Mouse (Mus musculus): ENCODE results near the gene Snx14.
"Not testable (repeated sequence)": the region's sequence is repeated elsewhere in the genome, so short reads cannot be mapped to it uniquely, and the experiment has no call there.

Snx14 gene

DNA sequence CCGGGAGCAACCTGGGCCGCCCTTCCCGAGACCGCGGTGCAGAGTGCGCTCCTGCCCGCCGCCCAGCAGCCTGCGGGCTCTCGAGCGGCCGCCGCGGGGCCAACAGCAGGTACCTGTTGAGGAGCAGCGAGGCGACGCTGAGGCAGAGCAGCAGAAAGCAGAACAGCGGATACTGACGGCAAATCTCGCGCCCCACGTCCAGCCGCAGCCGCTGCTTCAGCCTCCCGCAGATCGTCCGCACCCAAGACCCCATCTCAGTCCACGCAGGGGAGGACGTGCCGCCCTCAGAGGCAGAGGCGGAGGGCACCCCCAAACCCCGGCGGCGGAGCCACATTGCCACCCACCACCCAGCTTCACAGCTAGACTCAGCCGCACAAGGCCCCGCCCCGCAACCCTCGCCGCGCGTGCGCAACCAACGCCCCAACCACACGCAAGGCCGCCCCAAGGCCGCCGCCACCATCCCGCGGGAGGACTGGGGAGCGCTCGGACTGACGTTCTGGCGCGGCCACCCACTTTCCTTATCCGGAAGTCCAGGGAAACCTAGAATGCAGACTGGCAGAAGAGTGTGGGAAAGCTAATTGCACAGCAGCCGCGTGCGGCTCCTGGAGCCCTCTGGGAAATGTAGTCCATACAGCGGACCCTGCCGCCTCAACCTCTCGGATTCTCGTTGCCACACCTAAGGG is at the start of gene Snx14:
Snx14 (minus strand) TSS at position 404 of the 683 bp plus-strand sequence.
- peak; percentile 95 for DNase-seq (ENCODE audit: low read depth)

DNA sequence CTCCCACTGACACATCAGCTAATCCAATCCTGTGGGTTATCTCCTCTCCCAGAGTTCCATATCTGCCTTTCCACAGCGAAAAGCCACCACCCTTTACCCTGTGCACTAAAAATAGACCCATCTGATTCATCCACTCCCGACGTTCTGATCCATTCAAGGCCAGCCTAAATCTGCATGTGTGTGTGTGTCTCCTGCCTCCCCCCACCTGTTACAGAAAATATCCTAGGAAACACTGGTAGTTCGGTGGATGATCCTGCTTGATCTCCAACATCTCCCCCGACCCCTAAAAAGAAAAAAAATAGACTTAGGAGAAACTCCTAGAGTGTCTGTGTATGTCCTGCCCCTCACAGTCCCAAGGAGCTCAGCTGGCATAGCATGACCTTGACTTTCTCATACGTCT is 45.8 kb upstream of the Snx14 start:
- peak; percentile 22 for DNase-seq (ENCODE audit: low read depth)

DNA sequence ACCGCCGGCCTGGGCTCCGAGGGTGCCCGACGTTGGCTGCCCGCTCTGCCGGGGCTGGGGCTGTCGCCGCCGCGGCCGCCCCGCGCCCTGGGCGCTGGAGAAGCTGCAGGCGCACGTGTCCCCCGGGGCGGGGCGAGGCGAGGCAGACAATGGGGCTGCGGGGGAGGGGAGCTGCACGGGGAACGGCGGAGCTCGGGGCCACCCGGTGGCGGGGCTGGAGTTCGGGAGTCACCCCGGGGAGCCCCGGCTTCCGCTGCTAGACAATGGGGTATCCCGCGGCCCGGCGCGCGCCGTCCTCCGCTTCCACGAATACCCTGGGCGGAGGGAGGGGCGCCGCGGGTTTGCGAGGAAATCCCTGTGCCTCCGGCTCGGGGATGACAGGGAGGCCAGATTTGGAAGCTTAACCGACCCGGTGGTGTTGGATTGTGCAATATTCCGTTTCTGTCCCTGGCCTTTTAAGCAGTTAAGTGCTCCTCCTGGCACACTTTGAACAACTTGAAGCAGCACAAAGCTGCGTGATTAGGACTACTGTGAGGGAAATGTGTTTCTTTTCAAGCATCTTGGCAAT is 44.2 kb upstream of the Snx14 start:
- DNase-seq (ENCODE audit: low read depth): no peak

DNA sequence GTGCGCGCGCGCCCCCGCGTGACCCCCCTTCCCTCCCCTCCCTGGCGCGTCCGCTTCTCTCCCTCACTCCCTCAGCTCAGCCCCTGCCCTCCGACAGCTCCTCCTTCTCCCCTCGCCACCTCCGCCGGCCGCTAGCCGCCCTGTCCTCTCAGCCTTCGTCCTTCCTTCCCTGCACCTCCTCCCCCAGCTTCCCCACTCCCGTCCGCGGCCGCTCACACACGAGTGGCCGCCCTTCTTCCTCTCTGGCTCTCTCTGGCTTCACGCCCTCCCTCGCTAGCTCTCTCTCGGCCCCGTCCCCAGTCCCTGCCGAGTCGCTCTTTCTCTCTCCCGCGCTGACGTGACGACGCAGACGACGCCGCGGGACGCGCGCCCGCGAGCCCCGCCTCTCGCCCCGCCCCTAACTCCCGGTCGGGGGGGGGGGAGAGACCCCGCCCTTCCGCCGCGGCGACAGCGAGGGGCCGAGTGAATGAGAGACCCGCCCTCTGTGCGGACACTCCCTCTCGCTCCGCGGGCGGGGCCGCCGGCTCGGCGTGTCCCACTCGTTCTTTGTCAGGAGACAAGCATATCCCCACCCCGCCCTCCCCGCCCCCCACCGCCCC is 43.6 kb upstream of the Snx14 start, which contains the start of gene Syncrip:
Syncrip (minus strand) TSS at position 345 of the 599 bp plus-strand sequence.
- peak; percentile 96 for DNase-seq (ENCODE audit: low read depth)

DNA sequence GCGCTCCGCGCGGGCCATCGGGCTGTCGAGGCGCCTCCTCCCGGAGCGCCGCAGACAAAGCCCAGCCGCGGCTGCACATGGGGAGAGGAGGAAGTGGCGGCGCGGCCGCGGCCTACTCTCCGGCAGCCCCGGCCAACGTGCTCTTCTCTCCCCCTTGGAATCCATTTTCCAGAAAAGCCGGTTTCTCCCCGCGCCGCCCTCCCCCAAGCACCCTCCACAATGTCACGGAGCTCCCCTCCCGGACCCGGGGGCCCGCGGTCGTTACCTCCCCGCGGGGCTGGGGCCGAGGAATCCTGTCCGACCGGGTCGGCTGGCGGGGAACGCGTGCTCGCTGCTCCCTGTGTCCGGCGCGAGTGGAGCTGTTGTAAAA is 43.0 kb upstream of the Snx14 start:
- DNase-seq (ENCODE audit: low read depth): no peak

DNA sequence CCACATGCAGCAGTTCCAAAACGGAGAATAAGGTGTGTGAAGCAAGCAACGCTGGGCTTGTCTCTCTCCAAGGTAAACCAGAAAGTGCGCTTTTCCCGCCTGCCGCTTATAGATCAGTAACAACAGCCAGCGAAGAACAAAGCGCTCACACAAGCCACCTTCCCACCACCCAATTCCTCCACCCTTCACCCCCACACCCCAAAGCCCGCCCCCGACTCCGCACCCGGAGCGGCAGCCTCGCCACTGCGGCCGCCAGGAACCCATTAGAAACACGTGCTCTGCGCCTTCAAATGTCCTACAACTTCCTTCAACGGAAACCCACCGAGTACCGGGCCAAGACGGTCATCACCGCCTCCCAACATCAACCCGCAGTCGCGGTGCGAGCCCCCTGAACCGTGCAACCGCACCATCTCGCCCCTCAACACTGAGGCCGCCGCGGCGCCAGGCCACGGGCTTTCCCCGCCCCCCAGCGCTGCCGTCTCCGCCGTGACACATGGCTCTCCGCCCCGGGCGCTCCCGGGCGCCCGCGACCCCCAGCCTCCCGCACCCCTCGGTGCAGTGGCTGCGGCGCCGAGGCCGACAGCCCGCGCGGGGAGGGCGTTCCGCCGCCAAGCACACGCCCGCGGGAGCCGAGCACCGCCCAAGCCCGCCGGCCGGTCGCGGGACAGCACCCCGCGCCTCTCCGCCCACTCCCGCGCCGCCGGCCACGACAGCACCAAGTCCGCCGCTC is 42.5 kb upstream of the Snx14 start:
- peak; percentile 40 for DNase-seq (ENCODE audit: low read depth)

DNA sequence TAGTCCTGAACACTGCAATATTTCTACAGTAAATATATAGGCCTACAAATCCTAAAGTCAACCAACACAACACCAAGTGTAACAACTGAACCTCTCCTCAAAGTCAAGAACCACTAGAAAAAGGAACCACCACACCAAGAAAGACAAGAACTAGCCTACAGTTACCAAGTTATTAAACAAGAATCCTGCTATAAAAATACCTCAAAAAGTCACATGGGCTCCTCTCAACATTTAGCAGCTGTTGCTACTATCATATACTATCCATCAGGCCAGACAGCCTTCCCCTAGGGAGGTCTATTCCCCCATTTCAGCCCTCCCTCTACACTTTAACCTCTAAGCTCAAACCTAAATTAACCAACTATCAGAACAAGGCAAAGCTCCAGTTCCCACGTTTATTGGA is 41.4 kb upstream of the Snx14 start:
- peak; percentile 31 for DNase-seq (ENCODE audit: low read depth)

DNA sequence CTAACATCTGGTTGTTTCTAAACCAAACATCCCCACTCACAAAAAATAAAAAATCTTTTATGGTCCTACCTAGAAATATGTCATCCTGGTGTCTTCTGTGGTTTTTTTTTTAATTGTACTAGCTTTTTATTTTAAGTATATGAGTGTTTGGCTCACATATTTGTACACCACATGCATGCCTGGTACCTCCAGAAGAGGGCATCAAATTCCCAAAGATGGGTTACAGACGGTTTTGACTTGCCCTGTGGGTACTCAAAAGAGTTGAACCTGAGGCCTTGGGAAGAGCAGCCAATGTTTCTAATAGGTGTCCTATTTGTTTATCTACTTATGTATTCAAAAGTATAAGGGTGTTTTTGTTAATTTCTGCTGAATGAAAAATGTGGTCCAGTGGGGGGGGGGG is 37.4 kb upstream of the Snx14 start:
- DNase-seq (ENCODE audit: low read depth): peak; percentile 50

DNA sequence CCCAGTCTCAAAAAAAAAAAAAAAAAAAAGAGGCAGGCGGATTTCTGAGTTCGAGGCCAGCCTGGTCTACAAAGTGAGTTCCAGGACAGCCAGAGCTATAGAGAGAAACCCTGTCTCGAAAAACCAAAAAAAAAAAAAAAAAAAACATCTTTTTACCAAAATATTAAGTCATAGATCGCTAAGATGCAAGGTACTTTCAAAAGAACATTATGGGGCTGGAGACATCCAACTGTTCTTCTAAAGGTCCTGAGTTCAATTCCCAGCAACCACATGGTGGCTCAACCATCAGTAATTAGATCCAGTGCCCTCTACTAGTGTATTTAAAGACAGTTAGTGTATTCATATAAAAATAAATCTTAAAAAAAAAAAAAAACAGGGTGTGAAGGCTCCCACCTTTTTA is 22.3 kb upstream of the Snx14 start:
- not testable (repeated sequence) for DNase-seq (ENCODE audit: low read depth)

DNA sequence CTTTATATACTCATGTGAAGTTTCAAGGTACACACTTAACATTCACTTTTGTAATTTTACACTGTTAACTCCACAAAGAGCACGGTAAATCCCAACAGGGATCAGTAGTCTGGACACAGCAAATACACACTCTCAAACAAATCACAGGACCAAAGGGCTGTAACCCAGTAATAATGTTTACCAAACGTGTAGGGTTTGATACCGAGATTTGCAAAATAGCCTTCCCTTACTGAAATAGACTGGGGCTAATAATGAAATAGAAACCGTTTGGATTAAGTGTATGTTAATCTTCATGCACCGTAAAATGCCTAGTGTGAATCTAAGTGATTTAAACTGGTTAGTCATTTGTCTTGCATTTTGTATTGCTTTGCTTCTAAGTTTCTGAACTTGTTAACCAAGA is 1.2 kb upstream of the Snx14 start:
- peak; percentile 6 for DNase-seq (ENCODE audit: low read depth)

DNA sequence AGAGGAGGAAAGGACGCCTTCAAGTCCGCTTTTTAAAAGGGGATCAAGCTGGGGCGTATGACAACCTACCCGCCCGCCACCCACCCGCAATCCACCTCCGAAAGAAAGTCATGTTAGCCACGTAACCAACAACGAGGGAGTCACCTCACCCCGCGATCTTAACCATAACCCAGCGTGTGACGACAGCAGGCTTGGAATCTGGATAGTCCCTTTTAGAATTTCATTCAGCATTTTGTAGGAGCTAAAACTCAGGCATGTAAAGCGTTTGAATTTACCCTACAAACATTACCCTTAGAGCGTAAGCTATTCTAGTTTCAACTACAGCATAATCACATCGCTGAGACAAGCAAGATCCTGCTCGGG is 461 bp upstream of the Snx14 start:
- DNase-seq (ENCODE audit: low read depth): no peak

DNA sequence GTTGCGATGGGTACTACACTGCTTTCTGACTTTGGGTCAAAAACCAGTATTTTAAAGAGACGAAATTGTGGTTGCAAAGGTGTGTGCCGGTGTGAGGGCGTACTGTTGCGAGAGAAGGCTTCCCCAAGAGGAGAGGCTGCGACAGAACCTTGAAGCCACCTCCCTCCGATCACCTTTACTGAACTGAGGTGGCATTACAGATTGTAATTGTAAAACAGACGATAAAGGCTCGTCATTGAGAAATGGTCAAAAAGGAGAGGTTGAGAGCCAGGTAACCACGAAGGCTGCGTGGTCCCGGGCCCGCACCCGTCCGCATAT is 562 bp downstream of the Snx14 start:
- DNase-seq (ENCODE audit: low read depth): peak; percentile 3

DNA sequence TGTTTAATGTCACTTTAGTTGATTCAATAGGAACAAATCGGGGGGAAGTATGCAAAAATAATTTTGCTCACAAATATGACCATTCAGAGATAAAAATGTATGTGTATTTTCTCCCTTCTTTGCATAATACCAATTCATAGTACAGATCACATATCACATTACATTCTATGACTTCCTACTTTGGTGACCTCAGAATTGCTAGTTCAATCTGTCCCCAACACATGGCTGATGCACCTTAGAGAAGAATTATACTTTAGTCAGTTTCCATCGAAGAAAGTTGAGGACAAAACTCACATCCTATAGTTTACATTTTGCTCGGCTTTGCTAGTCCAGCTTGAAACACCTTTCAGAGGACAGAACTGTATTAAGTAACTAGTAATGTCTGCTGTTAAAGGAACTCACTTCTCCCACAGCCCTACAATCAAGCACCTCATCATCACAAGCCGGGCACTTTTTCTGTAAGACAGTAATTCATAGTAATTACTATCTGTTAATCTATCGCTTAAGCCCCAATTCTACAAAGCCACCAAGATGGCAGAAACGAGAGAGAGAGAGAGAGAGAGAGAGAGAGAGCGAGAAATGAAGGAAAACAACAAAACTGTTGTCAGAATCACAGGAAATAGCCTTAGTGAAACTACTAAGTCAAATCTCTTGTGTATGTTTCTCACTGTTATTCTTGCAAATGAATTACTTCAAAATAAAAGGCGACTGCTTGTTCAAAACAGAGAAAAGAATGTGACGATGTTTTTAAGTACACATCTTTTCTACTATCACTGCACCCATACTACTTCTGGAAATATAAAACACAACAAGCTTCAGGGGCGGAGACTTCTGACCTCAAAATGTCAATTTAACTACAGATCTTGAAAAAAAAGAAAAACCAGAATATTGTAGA is 1.2 kb downstream of the Snx14 start:
- DNase-seq (ENCODE audit: low read depth): no peak

DNA sequence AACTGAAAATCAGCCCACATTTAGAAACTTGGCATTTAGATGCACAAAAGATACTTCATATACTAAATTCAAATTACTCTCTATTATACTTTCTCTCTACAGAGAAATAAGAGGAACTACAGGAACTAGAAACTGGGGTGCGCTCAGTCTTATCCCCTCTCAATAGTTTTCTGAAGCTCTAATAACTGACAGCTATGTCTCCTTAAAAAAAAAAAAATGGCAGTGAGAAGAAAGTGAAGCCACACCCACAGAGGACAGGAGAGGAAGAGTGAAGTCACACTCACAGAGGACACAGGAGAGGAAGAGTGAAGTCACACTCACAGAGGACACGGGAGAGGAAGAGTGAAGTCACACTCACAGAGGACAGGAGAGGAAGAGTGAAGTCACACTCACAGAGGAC is 14.4 kb downstream of the Snx14 start:
- DNase-seq (ENCODE audit: low read depth): no peak

DNA sequence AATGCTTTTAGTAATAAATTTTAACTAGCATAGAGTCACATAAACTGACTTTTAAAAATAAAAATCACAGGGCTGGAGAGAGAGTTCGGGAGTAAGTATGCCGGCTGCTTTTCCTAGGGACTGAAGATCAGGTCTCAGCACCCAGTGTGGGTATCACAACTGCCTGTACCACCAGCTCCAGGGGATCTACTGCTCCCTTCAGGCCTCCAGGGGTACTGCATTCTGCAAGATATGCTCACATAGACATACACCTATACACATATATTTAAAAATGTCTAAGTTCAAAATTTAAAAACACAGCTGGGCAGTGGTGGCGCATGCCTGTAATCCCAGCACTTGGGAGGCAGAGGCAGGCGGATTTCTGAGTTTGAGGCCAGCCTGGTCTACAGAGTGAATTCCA is 16.3 kb downstream of the Snx14 start:
- no peak for DNase-seq (ENCODE audit: low read depth)

DNA sequence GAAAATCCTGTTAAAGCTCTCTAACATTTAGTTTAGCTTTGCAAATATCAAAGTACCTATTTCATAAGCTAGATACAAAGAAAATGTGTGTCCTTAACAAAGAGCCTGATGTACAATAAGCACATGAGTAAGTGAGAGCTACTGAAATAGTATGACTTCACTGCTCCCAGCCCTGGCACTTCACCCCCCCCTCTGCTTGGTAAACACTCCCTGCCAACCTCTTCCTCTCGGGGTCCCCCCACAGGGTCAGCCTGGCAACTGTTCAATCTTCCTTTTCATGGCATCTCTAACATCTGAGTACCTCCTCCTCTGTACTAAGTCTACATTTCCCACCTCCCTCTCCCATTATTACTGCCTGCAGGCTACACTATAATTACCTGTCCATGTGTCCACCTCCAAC is 22.0 kb downstream of the Snx14 start:
- DNase-seq (ENCODE audit: low read depth): no peak

DNA sequence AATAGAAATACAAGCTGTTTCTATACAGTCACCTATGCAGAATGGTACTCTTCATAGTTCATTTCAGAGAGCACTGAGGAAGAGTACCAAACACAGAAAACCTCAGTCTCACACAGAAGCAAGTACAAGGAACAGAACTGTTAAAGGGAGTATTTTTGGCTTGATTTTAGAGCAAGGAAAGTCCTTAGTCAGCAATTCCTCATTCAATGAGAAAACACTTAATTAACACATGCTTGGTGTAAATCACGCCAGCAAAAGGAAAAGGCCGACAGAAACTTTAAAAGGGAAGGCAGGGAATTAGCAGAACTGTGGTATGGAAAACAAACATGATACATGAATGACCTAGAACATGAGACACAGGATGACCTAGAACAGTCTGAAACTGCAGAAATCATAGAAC is 28.8 kb downstream of the Snx14 start:
- DNase-seq (ENCODE audit: low read depth): no peak

DNA sequence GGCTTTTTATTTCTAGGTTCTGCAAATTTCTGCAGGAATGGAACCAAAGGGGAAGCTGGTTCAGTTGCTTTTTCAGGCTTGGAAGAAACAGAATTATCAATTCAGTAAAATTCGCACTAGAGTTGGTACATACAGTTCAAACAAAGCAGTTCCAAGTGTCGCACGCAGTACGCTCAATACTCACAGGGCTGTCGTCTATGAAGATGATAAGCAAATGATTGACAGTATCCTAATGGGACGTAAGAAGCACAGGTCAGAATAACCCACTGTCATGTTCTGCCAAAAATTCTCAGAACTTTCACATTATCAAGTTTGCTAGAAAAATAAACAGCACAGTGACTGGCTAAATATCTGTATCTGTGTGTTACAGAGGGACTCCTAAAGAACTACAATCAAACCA is 34.2 kb downstream of the Snx14 start:
- no peak for DNase-seq (ENCODE audit: low read depth)

DNA sequence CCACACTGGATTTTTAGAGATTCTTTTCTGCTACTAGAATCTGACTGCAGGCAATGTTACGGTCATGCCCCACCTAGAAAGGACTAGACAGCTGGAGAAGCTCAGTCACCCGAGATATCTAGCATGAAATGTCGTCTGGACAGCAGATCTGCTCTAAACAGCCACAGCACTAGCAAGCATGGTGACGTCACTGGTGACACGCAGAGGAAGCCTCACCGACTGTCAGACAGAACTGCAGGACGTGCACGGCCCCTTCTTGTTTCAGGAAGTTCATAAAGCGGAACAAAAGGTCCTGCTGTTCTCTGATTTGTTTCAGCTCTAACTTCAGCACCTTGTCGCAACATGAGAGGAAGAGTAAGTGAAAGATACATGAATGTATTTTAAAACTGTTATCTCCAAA is 34.7 kb downstream of the Snx14 start:
- no peak for DNase-seq (ENCODE audit: low read depth)

DNA sequence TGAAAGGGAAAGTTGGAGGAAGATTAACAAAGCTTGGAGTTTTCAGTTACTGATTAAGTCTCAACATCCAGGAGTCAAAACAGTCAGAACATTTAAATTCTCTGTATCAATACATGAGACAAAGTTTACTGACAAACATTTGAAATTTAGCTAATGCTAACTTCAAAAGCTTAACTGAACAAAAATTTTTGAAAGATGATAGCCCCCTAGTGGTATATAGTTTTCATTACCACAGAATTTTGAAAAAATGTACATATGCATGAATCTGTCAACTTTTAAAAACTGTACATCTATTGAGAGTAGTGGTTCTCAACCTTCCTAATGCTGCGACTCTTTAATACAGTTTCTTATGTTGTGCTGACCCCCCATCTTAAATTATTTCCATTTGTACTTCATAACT is 40.3 kb downstream of the Snx14 start:
- peak; percentile 36 for DNase-seq (ENCODE audit: low read depth)

DNA sequence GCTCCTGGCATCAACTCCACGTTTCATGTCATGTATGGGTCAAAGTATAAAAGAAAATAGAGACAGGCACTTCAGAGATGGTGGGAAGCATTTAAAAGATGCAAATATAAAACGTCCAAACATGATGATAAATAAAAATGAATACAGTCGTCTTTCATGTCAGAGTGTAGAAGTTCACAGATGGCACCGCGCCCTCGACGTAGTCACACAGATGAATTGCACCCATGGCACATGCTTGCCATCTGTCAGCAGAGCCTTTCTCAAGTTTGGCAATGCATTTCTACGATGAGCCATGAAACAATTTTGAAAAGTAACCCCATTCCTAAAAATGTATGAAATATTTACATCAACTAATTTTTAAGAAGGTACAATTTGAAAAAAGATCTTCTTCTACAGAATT is 43.9 kb downstream of the Snx14 start:
- no peak for DNase-seq (ENCODE audit: low read depth)

DNA sequence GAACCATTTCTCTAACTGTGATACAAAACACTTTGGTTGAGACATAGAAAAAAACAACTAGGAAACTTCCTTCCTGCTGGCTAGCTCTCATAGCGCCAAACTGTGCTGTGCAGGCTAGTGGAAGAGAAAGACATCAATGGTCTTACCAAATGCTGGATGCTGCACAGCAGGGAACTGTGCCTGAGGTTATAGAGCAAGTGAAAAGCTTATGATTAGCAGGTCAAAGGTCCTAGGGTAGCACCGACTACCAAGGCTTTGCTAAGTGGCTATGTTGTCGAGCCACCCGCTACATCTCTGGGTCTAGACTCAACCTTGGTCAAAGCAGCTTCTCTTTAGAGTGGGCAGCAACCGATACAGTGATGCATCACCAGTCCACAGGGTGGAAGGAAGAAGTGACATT is 49.9 kb downstream of the Snx14 start:
- DNase-seq (ENCODE audit: low read depth): no peak
